Mouse (Mus musculus) olfactory bulb, adult 2 months (tissue): ENCODE results near the gene Tagap1. TPM values are rescaled to one million over a fixed set of nuclear protein-coding genes. Genes with fewer than 3 reads are reported as not detected.
A peak's percentile ranks its signal among the peaks of the same experiment; 100 is the strongest.
"Not testable (repeated sequence)": the region's sequence is repeated elsewhere in the genome, so short reads cannot be mapped to it uniquely, and the experiment has no call there.

Experiments
- H3K27ac ChIP-seq: fragments of 200-500 bp; 2 replicates; pipeline ENCODE4 v1.5.1; 2012; ENCODE audit warnings: low read depth, low read length; ENCODE audit not compliant: insufficient read depth
- H3K4me1 ChIP-seq: fragments of 200-500 bp; 2 replicates; pipeline ENCODE4 v1.6.1; 2012; ENCODE audit warnings: low read length; ENCODE audit not compliant: control insufficient read depth, insufficient read depth
- H3K4me3 ChIP-seq: fragments of 200-500 bp; 2 replicates; pipeline ENCODE4 v1.5.1; 2012; ENCODE audit warnings: mild to moderate bottlenecking, low read depth, low read length, moderate library complexity; ENCODE audit not compliant: insufficient read depth
- WGBS: fragments of 180-500 bp; shearing (Covaris S2); methylation state at CpG from one replicate; pipeline ENCODE4 v1.1.7; 2018; 5-methylcytosine and 5-hydroxymethylcytosine counted together
- polyA plus RNA-seq: library from polyadenylated mRNA; stranded (reverse); fragments of >200 nt; gene quantifications from 2 replicates; pipeline ENCODE4 v1.2.4, GENCODE M21; 2012; ENCODE audit warnings: low replicate concordance; ENCODE audit not compliant: missing spikeins, insufficient read depth, insufficient read length

Gene Tagap1
- polyA plus RNA-seq, 1 experiment = not detected

DNA sequence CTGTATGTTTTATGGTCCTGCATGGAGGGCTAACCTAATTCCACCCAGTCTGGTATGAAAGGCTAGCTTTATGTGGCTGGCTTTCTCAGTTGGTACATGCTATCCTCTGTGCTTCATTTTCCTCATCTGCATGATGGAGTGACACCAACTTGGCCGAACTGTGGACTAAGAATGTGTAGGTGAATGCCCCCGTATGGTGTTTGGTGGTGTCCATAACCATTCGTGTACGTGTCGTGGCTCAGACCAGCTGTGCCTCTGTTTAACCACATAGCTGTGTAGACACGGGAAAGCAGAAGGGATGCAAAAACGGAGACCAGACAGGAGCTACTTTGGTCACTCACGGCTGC is 13.3 kb downstream of the Tagap1 start:
- WGBS = no CpG with 5 or more reads among the region's 8 CpGs

DNA sequence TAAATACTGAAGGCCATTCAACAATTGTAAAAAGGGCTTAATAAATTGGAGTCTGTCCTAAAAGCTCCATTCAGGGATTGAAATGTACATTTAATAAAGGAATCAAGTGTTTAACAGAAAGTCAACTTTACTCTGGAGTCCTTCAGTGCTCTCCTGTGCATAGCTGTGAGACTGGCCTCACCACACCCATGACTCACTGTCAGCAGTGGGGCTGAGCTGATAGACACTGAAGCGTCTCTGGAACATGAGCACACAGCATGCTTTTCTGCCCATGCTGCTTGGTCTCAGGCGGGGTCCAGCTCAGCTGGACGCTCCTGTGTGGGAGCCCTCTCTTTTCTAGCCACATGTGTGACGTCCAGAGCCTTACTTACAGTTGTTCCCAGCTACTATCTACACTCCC is 18.4 kb downstream of the Tagap1 start:
- H3K27ac ChIP-seq, H3K4me1 ChIP-seq, H3K4me3 ChIP-seq: not testable (repeated sequence)
- WGBS = no CpG with 5 or more reads among the region's 4 CpGs

More for the DNA sequence above, 13.3 kb downstream of the Tagap1 start:
- peak overlapping the region; percentile 52 for H3K4me3 ChIP-seq
- not testable (repeated sequence) for H3K4me1 ChIP-seq, H3K27ac ChIP-seq

GRCm38 (mm10) chr17:6931625-6932024 is 29.3 kb downstream of the Tagap1 start:
- not testable (repeated sequence) for H3K27ac ChIP-seq, H3K4me1 ChIP-seq, H3K4me3 ChIP-seq
- 86% methylated on average over 7 of the region's 7 CpGs for WGBS

DNA sequence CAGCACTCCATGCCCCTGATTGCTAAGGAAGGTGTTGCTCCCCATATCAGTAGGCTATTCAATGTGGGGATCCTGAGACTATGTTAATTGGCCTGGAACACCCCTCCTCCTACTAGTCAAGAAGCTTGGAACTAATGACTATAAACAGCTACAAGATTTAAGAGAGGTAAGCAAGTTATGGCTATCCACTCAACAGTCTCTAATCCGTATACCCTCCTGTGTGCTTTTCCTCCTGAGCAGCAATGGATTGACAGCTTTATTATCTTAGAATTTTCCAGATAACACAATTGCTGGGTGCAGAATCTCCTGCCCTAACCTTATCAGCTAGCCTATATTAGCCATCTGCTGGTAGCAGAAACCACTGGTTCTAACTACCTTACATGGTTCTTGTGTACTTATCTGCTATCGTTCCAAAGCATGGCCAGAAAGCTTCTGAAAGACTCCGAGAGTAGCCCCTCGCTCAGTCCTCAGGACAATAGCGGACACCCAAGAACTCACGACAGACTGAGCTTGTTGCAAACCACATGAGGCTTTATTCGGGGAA is 40.5 kb downstream of the Tagap1 start:
- not testable (repeated sequence) for H3K4me3 ChIP-seq, H3K4me1 ChIP-seq, H3K27ac ChIP-seq
- 91% methylated on average over 7 of the region's 7 CpGs for WGBS

- 100% methylated on average over 3 of the region's 3 CpGs for WGBS
- H3K4me1 ChIP-seq, H3K4me3 ChIP-seq, H3K27ac ChIP-seq: not testable (repeated sequence)
Observed at GRCm38 (mm10) chr17:6919388-6919787, 41.6 kb downstream of the Tagap1 start.

DNA sequence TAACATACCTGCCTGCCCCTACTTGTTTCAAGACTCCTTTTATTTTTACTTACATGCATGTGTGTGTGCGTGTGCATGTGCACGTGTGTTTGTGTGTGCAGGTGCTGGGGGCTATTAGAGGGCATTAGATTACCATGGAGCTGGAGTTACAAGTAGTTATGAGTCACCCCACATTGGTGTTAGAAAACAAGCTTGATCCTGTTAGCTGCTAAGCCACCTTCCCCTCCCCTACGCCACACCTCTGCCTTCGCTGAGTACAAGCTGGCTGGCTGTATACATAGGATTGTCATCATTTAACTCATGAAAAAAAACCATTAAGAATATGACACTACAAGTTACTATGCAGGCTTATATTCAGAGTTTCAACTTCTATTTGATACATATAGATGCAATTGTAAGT is 45.7 kb downstream of the Tagap1 start:
- H3K4me1 ChIP-seq, H3K27ac ChIP-seq, H3K4me3 ChIP-seq: not testable (repeated sequence)
- WGBS = 96% methylated on average over 4 of the region's 4 CpGs

DNA sequence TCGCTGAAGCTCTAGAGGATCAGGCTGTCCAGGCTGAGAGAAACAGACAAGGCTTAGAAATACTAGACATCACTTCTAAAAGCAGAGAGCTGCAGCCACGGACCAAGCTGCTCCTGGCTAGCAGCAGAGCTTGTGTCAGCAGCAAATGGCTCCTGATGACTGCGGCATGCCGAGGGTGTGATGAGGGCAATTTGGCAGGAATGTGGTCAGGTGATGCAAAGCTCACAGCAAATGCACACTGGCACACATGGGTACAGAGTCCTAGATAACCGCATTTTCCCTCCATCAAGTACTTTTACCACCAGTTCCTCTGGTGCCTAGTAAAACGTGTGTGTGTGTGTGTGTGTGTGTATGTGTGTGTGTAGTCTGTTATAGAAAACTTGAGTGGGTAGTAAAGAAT is 46.9 kb downstream of the Tagap1 start:
- not testable (repeated sequence) for H3K4me3 ChIP-seq, H3K4me1 ChIP-seq, H3K27ac ChIP-seq
- WGBS = 82% methylated on average over 2 of the region's 6 CpGs

Other genes with a start within 250 kb of the Tagap1 start
- gene Ezr, start 178.4 kb downstream of the Tagap1 start, polyA plus RNA-seq = 664 TPM in 1 of 2 replicates, not detected in the other
- not detected in 2 replicates for gene Rsph3b, start 12.5 kb downstream of the Tagap1 start, polyA plus RNA-seq
- not detected in 2 replicates for gene Rnaset2b, start 9.5 kb upstream of the Tagap1 start, polyA plus RNA-seq
- not detected in 2 replicates for gene Gm49721, start 17.7 kb upstream of the Tagap1 start, polyA plus RNA-seq
- gene Gm1604a, start 64.4 kb upstream of the Tagap1 start, polyA plus RNA-seq = not detected in 2 replicates
- gene Rps6ka2, start 209.0 kb upstream of the Tagap1 start, polyA plus RNA-seq = not detected in 2 replicates